Mouse (Mus musculus) spleen, postnatal 36 days (tissue): Measurements from ENCODE around the gene Ppm1h.

Experiments used
- DNase-seq, 2 experiments: peaks; one replicate each; pipeline ENCODE4 v3.0.0; 2022; ENCODE audit warnings: low spot score in 2 of 2, mixed read lengths in 1 of 2

Ppm1h gene

DNA sequence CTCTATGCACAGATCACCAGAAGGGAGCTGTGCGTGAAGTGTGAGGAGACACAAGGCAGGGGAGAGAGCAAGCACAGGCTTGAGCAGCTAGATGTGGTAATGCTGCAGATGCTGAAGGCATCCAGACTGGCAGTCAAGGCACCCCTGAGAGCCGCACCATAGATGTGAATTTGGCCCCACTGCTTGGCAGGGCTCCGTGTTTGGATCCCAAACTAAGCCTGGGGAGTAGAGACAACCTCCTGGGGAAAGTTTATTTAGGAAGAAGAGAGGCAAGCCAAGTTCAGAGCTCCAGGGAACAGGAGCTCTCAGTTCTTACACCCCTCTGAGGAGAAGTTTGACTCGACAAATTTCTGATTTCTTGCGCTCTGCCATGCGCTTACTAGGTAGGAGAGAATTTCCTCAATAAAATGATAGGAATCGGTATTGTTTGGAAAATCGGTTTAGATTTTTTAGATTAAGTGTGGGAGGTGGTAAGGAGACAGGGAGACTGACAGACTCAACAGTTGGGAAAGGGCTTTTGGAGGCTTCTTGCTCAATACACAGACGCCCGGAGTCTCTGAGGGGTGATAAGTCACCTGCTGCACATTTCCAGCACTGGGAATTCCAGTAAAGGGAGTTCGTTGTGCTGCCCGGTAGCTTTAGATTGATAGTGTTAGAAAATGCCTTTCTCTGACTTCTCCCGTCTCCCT lies 89.8 kb downstream of the Ppm1h start:
- no peak for DNase-seq

DNA sequence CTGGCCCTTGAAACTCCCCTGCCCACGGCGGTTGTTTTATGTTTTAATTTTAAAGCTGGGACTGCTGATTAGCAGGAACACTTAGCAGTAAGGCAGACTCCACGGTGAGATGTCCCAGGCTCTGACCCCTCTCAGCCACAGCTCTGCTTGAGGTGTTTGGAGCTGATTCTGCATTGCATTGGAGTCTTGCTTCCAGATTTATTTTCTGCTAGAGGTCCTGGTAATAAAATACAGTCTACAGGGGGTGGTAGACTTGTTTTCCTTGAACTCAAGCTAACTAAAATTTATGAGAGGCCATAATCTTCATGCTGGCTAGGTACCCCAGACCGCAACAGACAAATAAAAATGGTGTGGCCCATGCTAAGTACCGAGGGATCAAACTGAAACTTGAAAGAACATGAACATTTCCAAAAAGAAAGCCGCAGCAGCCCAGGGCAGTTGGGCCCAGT lies 90.4 kb downstream of the Ppm1h start:
- DNase-seq: no peak

DNA sequence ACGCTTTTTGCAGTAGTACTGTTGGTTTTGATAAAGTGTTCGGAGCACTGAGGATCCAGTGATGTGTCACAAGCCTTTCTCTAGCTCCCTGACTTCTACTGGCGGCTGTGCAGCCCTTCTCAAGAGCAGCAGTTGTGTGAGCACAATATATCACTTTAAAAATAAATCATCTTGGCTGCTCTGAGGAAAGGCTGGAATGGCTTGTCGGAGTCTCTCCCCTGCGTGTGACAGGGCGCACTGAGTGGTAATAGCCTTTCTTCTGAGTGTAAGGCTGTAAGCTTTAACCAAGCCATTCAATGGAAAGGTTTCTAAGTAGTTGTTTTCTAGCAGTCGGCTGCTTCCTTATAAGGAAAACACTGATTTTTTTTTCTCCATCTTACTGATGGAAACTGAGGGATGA lies 91.8 kb downstream of the Ppm1h start:
- no peak for DNase-seq

DNA sequence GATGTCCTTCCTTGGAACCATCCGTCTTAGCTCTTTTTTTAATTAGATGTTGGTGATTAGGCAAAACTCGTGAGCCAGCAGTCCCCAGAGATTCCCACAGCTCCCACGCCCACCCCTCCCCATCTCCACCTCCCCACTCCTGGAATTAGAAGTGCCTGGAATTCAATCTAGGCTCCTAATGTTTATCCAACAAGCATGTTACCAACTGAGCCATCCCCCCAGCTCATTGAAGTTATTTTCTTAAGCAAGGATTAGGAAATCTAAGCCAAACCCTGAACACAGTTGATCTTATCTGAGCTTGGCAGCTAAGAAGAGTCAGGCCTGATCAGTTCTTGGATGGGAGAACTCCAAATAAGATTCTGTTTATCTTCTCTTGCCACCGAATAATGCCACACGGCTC lies 92.4 kb downstream of the Ppm1h start:
- no peak for DNase-seq

DNA sequence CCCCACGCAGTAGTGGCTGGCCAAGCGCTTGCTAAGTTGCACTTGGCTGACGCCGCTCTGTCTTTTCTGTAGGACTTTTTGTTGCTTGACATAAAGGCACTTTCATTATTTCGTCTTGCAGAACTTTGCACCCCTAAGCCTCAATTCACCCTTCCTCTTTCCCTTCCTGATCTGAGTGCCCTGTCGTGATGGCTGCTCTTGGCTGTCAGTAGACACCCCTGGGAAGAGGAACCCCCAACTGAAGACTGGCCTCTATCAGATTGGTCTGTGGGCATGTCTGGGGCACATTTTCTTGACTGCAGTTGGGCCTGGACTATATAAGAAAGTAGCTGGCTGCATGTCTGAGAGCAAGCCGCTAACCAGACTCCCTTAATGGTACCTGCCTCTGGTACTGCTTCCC lies 95.6 kb downstream of the Ppm1h start:
- DNase-seq: no peak

DNA sequence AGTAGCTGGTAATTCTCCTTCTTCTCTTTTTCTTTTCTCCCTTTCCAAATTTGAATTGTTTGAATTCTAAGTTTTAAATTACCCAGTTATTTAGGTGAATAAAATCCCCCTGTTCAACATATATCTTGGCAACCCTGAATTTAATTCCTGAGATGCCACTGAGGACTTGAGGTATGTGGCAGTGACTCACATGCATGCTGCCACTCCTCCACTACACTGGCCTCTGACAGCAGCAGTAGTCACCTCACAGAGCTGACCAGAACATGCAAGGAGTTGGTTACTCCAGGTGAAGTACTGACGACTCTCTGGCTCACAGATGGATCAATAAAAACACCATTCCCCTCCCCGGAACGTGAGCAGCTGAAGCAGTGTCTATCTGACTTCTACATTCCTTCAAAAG lies 98.9 kb downstream of the Ppm1h start:
- no peak for DNase-seq

DNA sequence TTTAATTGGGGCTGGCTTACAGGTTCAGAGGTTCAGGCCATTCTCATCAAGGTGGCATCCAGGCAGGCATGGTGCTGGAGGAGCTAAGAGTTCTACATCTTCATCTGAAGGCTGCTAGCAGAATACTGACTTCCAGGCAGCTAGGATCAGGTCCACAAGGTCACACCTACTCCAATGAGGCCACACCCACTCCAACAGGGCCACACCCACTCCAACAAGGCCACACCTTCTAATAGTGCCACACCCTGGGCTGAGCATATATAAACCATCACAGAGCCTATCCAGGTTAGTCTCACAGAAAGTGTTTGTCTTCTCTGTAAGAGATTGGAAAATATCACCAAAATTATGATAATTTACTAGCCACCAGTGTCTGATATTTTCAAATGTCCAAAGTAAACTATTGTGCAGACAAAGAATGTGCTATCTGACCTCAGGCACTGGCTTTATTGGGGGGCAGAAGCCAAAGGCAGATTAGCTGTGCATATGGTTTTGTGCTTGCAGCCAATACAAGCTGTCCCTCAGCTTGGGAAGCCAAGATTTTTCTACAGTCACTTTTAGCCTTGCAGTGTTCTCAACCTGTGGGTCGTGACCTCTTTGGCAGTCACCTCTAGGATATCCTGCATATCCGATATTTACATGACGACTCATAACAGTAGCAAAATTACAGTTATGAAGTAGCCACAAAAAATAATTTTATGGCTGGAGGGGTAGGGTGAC lies 99.5 kb downstream of the Ppm1h start:
- no peak for DNase-seq

DNA sequence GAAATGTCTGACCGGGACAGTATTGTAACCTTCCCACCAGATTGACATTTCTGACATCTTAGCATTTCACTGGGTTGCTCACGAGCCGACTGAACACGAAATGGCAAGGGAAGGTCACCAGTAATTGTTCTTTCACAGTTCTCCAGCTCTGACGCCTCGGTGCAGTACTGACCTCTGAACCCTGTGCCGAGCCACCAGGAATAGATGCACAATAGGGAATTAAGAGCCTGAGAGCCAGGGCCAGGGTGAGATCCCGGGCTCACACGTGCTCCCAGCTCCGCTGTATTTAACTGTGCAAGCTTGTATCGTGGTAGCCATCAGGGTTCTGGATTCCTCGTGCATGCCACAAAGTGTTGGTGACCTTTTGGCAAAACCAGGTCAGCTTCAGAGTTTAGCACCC lies 100.8 kb downstream of the Ppm1h start:
- no peak for DNase-seq

DNA sequence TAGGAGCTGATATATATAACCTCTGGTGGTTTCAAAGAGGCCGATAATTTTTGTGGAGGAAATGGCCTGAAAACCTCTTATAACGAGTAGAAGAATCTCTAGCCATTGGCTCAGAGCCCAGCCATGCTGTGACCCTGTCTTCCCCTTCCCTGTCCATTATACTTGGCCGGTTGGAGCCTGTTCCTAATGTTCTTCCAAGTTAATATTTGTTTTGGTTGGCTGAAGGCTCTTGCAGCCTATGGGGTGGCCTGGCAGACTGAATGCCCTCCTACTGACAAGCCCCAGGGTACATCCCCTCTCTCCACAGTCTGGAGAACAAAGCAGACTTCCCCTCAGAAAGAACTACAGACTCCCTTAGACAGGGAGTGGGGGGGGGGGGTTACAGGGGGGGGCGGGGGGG lies 104.2 kb downstream of the Ppm1h start:
- DNase-seq: no peak

DNA sequence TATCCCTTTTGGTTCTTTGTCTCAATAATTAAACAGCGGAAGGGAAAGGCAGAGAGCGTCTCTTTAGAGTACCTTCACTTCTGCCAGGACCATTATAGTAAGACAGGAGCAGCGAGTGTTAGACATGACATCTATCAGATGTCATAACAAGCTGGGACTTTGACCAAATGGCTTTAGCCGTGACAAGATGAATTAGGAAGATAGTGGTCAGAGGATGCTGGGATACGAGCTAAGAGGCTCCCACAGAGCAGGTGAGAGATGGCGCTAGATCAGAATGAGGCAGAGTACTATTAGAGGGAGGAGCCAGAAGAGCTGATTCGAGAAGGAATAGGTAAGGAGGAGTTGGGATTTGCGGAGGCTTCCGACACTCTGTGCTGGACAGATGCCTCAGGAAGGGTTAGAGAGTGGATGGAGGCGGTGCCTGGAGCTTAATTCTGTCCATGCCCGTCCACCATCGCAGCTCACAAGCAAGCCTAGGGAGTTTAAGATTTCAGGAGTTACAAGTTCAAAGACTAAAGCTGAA lies 111.1 kb downstream of the Ppm1h start:
- no peak for DNase-seq

DNA sequence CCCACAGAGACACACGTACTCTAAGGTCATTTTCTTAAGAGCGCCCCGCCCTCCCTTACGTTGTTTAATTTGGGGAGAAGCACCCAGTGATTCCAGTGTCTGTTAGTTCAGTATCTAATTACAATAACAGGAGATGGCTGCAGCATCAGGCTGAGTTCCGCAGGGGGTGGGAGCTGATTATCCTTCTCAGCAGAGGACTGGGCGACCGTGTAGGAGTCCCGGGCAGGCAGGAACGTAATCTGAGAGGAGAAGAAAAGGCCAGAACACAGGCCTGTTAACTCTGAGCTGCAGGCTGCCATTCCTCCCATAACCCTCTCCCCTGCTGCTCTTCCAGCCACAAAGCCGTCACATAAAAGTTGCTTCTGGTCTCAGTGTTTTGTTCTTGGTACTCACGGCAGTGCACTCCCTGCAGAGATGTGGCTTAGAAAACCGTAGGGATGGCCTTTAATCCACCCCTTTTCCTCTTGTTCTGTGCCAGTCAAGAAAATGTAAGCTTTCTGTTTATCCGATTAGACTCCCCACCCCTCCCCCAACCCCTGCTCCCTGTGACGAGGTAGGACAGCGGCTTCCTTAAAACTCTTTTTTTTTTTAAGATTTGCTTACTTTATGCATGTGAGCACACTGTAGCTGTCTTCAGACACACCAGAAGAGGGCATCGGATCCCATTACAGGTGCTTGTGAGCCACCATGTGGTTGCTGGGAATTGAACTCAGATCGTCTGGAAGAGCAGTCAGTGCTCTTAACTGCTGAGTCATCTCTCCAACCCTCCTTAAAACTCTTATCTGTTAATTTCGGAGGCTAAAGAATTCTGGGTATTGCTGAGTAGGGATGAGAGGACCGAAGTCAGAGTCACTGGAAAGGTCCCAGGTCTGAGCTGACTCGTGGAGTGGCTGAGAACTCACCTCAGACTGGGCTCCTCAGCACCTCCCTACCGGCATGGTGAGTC lies 113.7 kb downstream of the Ppm1h start:
- DNase-seq: no peak

DNA sequence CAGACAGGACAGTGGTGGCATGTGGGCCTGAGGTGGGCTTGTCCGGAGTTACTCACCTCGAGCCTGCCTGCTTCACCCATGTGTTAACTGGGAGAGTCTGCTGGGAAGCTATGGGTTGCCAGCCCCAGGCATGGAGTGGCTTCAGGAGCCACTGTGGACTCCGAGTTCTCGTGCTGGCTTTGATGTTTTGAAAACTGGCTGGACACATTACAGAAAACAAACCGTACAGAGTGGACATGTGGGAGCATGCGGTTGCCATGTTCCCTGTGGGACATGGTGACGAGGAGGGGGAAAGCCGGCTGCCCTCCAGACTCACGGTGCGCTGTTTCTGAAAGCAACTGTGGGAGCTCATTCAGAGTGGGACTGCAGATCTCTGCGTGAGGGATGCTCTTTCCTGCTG lies 114.6 kb downstream of the Ppm1h start:
- DNase-seq: no peak

DNA sequence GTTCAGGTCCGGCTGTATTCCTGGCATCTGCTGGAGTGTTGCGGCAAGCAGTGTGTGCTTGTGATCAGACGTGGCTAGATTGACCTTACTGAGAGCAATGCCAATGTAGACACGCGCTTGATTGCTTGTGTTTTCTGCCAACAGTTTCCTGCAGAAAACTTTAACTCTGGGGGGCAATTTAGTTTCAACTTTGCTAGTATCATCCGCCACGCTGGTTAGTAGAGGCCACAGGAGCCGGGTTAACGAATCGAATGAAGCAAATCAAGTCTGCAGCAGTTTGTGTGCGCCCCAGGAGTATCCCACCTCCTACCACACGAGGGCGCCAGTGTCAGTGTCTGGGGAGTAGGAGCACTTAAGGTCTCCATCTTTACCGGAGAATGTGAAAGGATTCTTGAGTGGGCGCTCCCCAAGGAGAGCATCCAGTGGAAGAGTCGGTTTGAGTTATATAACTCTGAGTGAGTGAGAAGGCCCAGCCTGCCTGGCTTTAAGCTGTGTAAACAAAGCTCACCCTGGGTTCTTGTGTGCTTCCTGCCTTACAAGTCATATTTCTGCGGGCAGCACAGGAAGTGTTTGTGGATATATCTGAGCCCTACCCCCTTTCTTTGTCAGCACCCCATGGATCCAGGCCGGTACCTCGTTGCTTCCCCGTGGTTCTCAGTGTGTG lies 115.8 kb downstream of the Ppm1h start:
- peak; percentile 68 to 75 for DNase-seq

DNA sequence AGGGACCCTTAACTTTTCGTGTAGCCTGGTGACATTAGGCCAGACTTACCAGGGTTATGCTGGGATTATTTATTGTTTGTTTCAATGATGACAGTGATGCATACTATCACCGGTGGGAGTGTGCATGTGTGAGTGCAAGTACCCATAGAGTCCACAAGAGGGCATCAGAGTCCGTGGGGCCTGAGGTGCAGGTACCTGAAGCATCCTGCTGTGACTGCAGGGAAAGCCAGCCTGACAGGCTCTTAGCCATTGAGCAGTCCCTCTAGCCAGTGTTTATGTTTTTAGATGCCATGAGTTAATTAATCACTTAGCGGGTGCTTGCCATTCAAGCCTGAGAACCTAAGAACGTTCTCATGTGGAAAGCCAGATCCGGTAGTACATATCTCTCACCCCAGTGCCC lies 119.4 kb downstream of the Ppm1h start:
- no peak for DNase-seq

DNA sequence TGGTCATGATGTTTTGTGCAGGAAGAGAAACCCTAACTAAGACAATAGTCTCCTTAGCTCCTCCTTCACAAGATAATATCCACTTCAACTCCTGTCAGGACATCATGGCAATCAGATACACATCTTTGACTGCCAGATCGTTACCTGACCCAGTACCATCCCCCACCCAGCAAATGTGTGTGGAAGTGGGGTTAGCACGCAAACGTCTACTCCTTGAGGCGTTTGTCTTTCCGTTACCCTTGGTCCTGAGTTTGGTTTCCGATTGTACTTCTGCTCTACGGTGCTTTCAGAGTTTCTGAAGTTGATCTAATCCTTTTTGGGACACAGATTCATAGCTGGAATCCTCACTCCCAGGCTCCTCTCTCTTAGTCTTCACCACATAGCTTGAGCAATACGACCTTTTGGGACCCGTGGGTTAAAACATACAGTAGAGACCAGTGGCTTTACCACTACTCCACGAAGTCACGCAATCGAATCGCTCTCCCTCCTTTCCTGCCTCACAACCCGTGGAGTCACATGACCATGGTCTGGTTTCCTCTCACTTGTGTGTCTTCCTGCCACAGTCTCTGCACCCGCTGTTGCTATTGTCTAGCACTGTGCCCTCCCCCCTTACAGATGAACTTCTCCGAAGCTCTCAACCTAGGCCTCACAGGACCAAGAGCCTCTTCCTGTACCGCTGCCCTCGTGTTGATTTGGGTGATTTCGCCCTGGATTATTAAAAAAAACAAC lies 121.6 kb downstream of the Ppm1h start:
- peak; percentile 82 for DNase-seq

DNA sequence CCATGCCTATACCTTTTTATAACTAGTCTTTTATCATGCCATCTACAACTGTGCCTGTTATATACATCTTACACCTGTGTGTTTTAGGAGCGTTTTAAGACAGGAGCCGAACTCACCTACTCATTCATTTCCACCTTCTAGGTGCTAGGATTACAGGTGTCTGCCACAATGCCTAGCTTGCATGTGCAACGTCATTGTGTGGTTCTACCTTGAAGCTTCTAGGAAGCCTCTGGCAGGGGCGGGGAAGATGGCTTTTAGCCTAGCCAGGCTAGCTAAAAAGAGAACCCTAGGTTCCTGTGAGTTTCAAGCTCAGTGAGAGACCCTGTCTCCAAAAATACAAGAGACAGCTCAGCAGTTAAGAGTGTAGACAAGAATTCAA lies 122.2 kb downstream of the Ppm1h start:
- no peak for DNase-seq

DNA sequence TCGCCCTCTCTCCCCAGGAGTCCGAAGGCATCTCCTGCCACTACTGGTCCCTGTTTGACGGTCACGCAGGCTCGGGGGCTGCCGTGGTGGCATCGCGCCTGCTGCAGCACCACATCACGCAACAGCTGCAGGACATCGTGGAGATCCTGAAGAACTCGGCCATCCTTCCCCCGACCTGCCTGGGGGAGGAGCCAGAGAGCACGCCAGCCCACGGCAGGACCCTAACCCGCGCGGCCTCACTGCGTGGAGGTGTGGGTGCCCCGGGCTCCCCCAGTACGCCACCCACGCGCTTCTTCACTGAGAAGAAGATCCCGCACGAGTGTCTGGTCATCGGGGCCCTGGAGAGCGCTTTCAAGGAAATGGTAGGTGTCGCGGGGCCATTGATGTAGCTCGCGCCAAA lies 123.7 kb downstream of the Ppm1h start:
- DNase-seq: peak in 1 of 2 experiments; percentile 22

DNA sequence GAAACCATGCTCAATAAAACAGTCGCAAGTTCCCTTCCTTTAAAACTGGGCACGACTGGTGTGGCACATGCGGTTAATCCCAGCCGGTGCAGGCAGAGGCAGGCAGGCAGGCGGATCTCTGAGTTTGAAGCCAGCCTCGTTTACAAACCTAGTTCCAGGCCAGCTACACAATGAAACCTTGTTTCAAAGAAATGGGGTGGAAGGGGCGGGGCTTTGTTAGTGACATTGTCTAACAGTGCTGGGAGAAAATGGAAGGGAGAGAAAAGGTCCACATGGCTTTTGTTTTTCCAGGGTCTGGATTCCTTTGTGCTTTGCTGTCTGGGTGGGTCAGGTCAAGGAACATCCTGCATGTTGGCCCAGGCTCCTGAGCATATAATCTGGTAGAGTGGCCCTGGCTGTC lies 124.3 kb downstream of the Ppm1h start:
- DNase-seq: no peak

DNA sequence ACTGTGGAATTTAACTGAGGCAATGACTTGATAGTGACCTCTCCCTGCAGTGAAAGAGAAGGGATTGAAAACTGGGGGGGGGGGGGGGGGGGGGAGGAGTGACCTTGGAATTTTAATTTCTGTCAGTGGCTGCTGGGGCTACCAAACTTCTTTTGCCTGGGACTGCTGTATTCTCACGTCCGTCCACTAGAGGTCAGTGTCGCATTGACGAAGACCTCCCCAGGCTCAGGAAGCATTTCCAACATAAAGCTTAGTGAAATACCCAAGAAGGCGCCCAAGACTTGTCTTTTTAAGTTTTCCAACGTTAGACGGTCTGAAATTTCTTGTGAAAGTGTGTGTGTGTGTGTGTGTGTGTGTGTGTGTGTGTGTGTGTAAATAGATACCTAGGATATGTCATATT lies 125.3 kb downstream of the Ppm1h start:
- peak; percentile 39 to 56 for DNase-seq

DNA sequence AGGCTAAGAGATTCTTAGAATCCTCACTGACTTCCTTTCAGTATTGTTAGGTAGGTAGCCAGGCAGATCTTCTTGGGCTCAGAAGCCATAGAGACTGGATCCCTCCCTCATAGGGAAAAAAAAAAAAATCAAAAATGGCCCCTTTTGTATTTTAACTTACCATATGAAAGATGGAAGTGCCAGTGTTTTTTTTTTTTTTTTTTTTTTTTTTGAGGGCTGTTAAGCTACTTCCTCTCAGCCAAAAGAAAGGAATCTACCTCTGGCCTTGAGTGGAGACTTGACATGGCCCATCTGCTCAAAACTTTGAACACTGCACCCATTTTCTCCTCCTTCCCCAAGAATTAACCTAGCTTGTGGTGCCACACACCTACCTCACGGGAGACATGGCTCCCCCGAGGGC lies 127.3 kb downstream of the Ppm1h start:
- DNase-seq: no peak
